Mouse (Mus musculus) cerebellum, postnatal 25 days (tissue): Measurements from ENCODE around the gene Mllt3.

Source experiments
- DNase-seq, 2 experiments: peaks; one replicate each; pipeline ENCODE4 v3.0.0; 2021; ENCODE audit warnings: mixed read lengths in 2 of 2

The Mllt3 gene

GRCm38 (mm10) chr4:87944320-87944719 lies 88.8 kb downstream of the Mllt3 start:
- DNase-seq: peak in 1 of 2 experiments; percentile 47

GRCm38 (mm10) chr4:87942921-87943403 lies 90.2 kb downstream of the Mllt3 start:
- DNase-seq: no peak

GRCm38 (mm10) chr4:87939474-87940154 lies 93.5 kb downstream of the Mllt3 start:
- no peak for DNase-seq

GRCm38 (mm10) chr4:87936326-87936725 lies 96.8 kb downstream of the Mllt3 start:
- DNase-seq: peak; percentile 37 to 50

- no peak for DNase-seq
Measured at GRCm38 (mm10) chr4:87933701-87934337, 99.3 kb downstream of the Mllt3 start.

GRCm38 (mm10) chr4:87930356-87931245 lies 102.6 kb downstream of the Mllt3 start:
- DNase-seq: no peak

- no peak for DNase-seq
Measured at GRCm38 (mm10) chr4:87928603-87929199, 104.5 kb downstream of the Mllt3 start.

GRCm38 (mm10) chr4:87927354-87927753 lies 105.8 kb downstream of the Mllt3 start:
- no peak for DNase-seq

- DNase-seq: no peak
Measured at GRCm38 (mm10) chr4:87920664-87921063, 112.5 kb downstream of the Mllt3 start.

GRCm38 (mm10) chr4:87911172-87911994 lies 121.8 kb downstream of the Mllt3 start:
- no peak for DNase-seq

- DNase-seq: no peak
Measured at GRCm38 (mm10) chr4:87905149-87905771, 127.9 kb downstream of the Mllt3 start.

GRCm38 (mm10) chr4:87904722-87905121 lies 128.4 kb downstream of the Mllt3 start:
- no peak for DNase-seq

GRCm38 (mm10) chr4:87902584-87902983 lies 130.6 kb downstream of the Mllt3 start:
- no peak for DNase-seq

GRCm38 (mm10) chr4:87901166-87901565 lies 132.0 kb downstream of the Mllt3 start:
- DNase-seq: peak in 1 of 2 experiments; percentile 57

- no peak for DNase-seq
Measured at GRCm38 (mm10) chr4:87893498-87893897, 139.7 kb downstream of the Mllt3 start.

- DNase-seq: no peak
Measured at GRCm38 (mm10) chr4:87893012-87893411, 140.2 kb downstream of the Mllt3 start.

- peak in 1 of 2 experiments; percentile 27 for DNase-seq
Measured at GRCm38 (mm10) chr4:87883225-87883875, 149.8 kb downstream of the Mllt3 start.

GRCm38 (mm10) chr4:87881995-87882394 lies 151.2 kb downstream of the Mllt3 start:
- DNase-seq: no peak

- DNase-seq: no peak
Measured at GRCm38 (mm10) chr4:87881583-87881982, 151.6 kb downstream of the Mllt3 start.

GRCm38 (mm10) chr4:87880297-87880696 lies 152.9 kb downstream of the Mllt3 start:
- DNase-seq: no peak

GRCm38 (mm10) chr4:87878701-87879100 lies 154.5 kb downstream of the Mllt3 start:
- no peak for DNase-seq
